In the genomic region with DNA sequence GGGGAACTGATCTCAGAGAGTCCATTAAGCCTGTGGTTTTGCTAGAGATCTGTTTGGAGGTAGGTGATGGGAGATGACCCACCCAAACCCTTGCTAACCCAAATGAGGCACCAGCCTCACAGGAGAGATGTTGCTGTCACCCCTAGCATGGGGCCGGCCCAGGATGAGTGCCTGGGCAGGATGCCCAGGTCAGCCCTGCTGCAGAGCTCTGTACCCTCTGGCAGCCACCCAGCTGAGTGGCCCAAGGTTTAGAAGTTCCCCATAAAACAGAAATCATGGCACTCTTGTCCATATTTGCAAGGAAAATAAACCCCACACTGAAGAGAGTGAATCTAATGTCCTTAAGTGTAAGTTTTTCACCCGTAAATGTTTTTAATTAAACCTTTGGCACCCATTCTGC, we compare ENCODE assay signal across 22 mouse cellular contexts.
A peak's percentile ranks its signal among the peaks of the same experiment; 100 is the strongest.
DNase-seq lines count a peak whose midpoint lies in the region; ATAC-seq lines count a peak whose summit lies in the region.
"Had no signal": no experiment of that assay in that cellular context is flagged by ENCODE, and none has a peak within 500 bp of the region (broad histone marks: within the 10 kb centered on the region; RNA-seq: fewer than 3 reads in every experiment).

No protein-coding gene starts in this region.

- intact Hi-C loops in heart, postnatal 10 days (cut with DNase I), result no loop called here

- H3K36me3 ChIP-seq in midbrain, embryonic 11.5 days (ENCODE audit: control insufficient read depth, insufficient read depth, low read length), result no peaks in the 10 kb centered on the region
- H3K36me3 ChIP-seq: embryonic facial prominence, embryonic 15.5 days; forebrain, embryonic 10.5 days; heart, embryonic 12.5 days; hindbrain, embryonic 12.5 days; intestine, embryonic 15.5 days; limb, embryonic 12.5 days; liver, embryonic 13.5 days; lung, embryonic 15.5 days; midbrain, embryonic 12.5 days; neural tube, embryonic 13.5 days had no signal

- no peaks in the 10 kb centered on the region for H3K27me3 ChIP-seq in midbrain, embryonic 11.5 days (ENCODE audit: control insufficient read depth, insufficient read depth, low read length)
- H3K27me3 ChIP-seq: liver, embryonic 13.5 days had no signal

- no peak overlapping the region for H3K27ac ChIP-seq in midbrain, embryonic 11.5 days (ENCODE audit: low read depth, low read length)
- H3K27ac ChIP-seq: embryonic facial prominence, embryonic 15.5 days; forebrain, embryonic 10.5 days; hindbrain, embryonic 12.5 days; intestine, embryonic 15.5 days; layer of hippocampus, adult 2 months; limb, embryonic 12.5 days; liver, embryonic 13.5 days; lung, embryonic 15.5 days; macrophage; midbrain, embryonic 12.5 days; neural tube, embryonic 13.5 days had no signal

- no peaks in the 10 kb centered on the region for H3K4me1 ChIP-seq in midbrain, embryonic 11.5 days (ENCODE audit: control insufficient read depth, insufficient read depth, low read length)
- H3K4me1 ChIP-seq: heart, embryonic 12.5 days; hindbrain, embryonic 12.5 days; intestine, embryonic 15.5 days; liver, embryonic 13.5 days; lung, embryonic 15.5 days; midbrain, embryonic 12.5 days; neural tube, embryonic 13.5 days had no signal

- no peak overlapping the region for H3K4me2 ChIP-seq in midbrain, embryonic 11.5 days
- H3K4me2 ChIP-seq: embryonic facial prominence, embryonic 15.5 days; heart, embryonic 12.5 days; hindbrain, embryonic 12.5 days; intestine, embryonic 15.5 days; limb, embryonic 12.5 days; liver, embryonic 13.5 days; lung, embryonic 15.5 days; midbrain, embryonic 12.5 days; neural tube, embryonic 13.5 days had no signal

- ATAC-seq in midbrain, embryonic 11.5 days (ENCODE audit: low FRiP score), result no peak
- ATAC-seq: intestine, embryonic 15.5 days had no signal

- H3K9me3 ChIP-seq in midbrain, embryonic 11.5 days (ENCODE audit: control insufficient read depth, low read length), result no peaks in the 10 kb centered on the region
- H3K9me3 ChIP-seq: embryonic facial prominence, embryonic 15.5 days; forebrain, embryonic 10.5 days; heart, embryonic 12.5 days; hindbrain, embryonic 12.5 days; intestine, embryonic 15.5 days; limb, embryonic 12.5 days; liver, embryonic 13.5 days; lung, embryonic 15.5 days; midbrain, embryonic 12.5 days; neural tube, embryonic 13.5 days had no signal

- H3K9ac ChIP-seq in midbrain, embryonic 11.5 days (ENCODE audit: low read length), result no peak overlapping the region
- H3K9ac ChIP-seq: embryonic facial prominence, embryonic 15.5 days; heart, embryonic 12.5 days; hindbrain, embryonic 12.5 days; intestine, embryonic 15.5 days; limb, embryonic 12.5 days; liver, embryonic 13.5 days; lung, embryonic 15.5 days; midbrain, embryonic 12.5 days; neural tube, embryonic 13.5 days had no signal

- 95% methylated on average over 2 of the region's 2 CpGs for WGBS in midbrain, embryonic 11.5 days

- peak; percentile 34 to 50 for DNase-seq in heart, postnatal 10 days
- no peak for DNase-seq in heart, adult 8-10 months (ENCODE audit: low spot score)
- peak; percentile 64 for DNase-seq in MN1 (ENCODE audit: low spot score)
- DNase-seq in adipocyte (ENCODE audit: low spot score), result peak; percentile 76
- peak; percentile 88 to 89 for DNase-seq in adrenal gland, postnatal 36 days
- no peak for DNase-seq in midbrain, embryonic 11.5 days (ENCODE audit: low spot score, missing footprints)
- no peak for DNase-seq in urinary bladder, postnatal 25 days (ENCODE audit: low spot score)
- DNase-seq: cerebellum, adult 11 months; gastrocnemius, postnatal 25 days; liver, embryonic 13.5 days; right cerebral cortex, postnatal 4 days had no signal

- H3K4me3 ChIP-seq in midbrain, embryonic 11.5 days (ENCODE audit: low read depth, low read length), result no peak overlapping the region
- H3K4me3 ChIP-seq: embryonic facial prominence, embryonic 15.5 days; forebrain, embryonic 10.5 days; heart, embryonic 12.5 days; hindbrain, embryonic 12.5 days; intestine, embryonic 15.5 days; layer of hippocampus, adult 2 months; limb, embryonic 12.5 days; liver, embryonic 13.5 days; lung, embryonic 15.5 days; midbrain, embryonic 12.5 days; neural tube, embryonic 13.5 days had no signal

Comparison
In these comparisons a context has a peak if more than half of its experiments do, and no peak if none do; other contexts are left out.
1. DNase-seq: peak in heart, postnatal 10 days (2 of 2), MN1 (single experiment), adipocyte (single experiment) and adrenal gland, postnatal 36 days (2 of 2); none in heart, adult 8-10 months (single experiment), midbrain, embryonic 11.5 days (single experiment) and urinary bladder, postnatal 25 days (single experiment).